Mouse (Mus musculus) right cerebral cortex, postnatal 10 days (tissue): ENCODE results near the gene Cmip.
A peak's percentile ranks its signal among the peaks of the same experiment; 100 is the strongest.

Source experiments
- DNase-seq, 2 experiments: peaks; one replicate each; pipeline ENCODE4 v3.0.0; 2021; ENCODE audit warnings: low spot score in 2 of 2

Gene Cmip

DNA sequence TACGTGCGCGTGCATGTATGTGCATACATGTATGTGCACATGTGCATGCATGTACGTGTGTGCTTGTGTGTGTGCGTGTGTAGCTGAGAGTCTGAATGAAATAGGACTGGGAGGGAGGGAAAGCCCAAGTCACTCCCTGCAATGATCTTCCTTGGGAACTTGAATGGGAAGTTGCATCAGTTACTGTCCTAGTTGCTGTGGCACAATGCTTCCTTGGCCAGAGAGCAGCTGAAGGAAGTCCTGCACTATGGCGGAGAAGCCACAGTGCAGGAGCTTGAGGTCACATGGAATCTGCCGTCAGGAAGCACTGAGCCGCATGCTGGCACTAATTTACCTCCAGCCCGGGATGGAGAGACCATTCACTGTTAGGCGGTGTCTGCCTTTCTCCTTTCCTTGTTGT lies 37.9 kb downstream of the Cmip start:
- DNase-seq: no peak

DNA sequence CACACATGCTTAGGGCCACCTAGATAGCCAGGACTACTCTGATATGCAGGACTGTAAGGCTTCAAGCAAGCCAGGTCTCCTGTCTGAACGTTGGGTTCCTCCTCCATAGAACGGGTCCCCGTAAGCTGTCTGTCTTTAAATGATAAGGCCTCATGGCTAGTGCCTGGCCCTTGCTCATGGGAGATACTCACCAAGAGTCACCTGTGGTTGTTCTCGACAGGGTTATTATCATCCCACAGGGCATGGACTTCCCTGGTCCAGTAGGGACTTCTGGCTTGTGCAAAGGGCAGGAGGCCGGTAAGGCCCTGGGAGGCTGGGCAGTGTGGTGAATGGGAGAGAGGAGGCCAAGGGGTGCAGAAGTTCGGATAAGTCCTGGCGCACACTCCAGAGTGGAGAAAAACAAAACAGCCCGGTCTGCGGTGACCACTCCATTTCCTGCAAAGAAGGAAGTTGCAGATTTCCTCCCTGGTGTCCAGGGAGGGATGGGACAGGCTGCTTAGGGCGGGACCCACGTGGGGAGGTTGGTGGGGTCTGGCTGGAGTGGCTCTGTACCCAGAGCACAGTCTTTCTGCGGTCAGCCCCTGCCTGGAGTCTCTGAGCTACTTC lies 41.2 kb downstream of the Cmip start:
- no peak for DNase-seq

DNA sequence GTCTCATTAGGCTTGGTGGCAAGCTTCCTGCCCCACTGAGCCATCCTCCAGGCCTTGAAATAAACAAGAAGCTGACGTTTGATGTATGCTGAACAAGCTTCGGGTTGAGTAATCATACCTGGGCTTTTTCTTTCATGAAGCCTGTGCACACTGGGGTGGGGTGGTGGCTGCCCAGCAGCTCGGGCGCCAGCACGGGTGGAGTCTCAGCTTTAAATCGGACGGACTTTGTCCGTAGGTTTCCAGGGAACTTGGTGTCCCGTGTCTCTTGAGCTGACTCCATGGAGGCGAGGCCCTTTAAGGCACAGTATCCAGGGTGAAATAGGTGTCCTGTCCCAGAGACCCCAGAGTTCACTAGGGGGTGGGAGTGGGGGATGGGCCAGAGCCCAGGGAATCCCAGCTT lies 42.3 kb downstream of the Cmip start:
- DNase-seq: no peak

DNA sequence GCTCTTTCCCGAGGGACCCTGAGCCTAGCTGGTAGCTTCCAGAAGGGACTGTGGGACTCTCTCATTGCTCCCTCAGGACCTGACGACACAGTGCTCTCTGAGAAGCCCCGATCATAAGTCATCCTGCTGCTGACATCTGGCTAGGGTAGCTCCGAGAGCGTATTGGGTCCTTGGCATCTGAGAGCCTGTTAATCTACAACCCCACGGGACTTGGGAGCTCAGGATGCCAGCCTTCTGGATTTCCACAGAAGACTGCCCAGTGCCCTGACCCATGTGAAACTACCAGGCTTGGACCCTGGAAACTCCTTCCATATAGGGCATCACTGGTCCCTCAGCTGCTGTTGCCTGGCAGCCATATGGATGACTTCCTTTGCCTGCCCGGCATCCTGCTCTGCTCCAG lies 43.3 kb downstream of the Cmip start:
- no peak for DNase-seq

DNA sequence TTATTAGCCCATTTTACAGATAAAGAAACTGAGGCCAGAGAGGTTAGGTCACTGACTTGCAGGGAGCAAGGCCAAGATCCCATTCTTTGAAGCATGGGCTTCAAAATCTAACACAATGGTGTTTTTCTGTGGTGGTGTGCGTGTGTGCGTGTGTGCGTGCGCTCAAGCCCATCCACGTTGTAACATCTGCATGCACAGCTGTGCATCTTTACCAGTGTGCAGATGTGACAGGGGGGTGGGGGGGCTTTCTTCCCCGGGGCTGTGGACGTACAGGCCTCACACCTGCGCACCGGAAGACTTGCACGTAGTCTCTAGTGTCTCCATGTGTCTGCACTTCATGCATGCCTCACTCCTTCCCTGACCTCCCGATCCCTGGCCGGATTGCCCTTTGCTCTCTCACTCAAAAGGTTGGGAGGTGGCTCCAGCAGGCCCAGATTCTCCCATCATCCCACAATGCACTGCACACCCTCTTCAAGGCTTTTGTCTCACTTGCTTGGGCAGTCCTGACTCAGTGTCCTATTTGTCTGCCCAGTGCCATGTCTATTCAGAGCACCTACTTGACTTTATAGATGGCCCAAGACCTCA lies 44.7 kb downstream of the Cmip start:
- DNase-seq: no peak

DNA sequence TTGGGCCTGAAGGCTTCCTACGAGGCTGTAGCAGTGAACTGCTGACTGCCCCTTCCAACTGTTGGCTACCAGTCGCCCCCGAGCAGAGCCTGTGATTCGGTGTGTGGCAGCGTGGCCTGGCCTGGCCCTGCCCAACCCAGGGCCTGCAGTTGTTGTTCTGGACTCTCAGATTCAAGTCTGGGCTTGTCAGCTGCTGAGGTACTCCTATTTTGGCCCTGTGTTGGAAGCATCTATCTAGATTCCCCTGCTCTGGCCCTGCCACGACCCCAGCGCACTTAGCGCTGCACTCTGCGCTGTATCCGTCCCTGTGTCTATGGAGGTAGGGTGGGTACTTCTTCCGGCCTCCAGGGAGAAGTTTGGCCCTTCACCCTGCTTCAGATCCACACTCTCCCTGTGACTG lies 45.2 kb downstream of the Cmip start:
- DNase-seq: no peak

DNA sequence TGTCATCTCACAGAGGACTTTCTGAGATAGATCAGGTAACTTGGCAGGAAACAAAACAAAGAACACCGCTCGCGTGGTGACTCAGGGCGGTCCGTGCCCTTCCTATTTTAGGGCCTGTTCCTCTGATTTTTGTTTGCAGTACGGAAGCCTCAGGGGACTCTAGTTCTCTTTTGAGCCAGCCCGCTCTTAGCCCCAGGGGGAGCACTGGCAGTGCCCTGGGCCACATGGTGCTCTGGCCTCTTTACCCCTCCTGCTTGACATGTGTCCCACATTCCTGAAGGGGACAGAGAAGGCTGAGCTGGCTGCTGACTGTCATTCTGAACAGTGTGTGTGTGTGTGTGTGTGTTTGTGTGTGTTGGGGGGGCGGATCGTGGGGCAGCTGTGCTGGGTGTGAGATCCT lies 46.8 kb downstream of the Cmip start:
- DNase-seq: no peak

DNA sequence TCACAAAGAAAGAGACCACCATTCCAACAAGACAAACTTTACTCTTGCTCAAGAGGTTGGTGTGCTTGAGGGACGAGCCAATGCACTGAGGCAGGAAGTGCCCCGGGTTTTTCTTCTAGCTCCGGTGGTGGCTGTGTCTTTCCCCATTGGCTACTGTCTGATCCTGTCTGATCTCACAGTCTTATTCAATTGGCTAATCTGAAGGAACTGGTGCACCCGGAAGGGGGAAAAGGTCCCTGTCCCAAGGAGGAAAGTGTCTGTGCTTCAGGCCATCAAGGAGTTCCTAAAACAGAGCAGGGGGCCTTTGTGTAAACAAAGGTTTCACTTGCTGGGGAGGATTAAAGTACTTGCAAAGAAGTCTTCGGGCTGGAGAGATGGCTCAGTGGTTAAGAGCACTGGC lies 48.5 kb downstream of the Cmip start:
- no peak for DNase-seq

DNA sequence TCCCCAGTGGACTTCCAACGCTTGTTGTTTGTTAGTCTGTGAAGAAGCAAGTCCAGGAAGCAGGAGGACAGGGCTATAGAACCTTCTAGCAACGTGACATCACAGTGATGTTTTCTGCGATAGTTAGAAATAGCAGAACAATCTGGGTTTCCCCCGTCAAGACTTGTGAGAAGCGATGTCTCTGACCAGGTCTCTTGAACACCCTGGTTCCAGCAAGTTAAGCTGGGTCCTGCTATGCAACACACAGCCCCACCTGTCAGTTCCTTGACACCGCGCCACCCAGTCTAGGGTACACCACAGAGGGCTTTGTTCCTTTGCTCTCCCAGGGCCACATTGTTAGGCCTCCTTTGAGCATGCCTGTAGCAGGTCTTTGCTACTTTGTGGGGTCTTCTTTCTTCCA lies 49.9 kb downstream of the Cmip start:
- DNase-seq: no peak

DNA sequence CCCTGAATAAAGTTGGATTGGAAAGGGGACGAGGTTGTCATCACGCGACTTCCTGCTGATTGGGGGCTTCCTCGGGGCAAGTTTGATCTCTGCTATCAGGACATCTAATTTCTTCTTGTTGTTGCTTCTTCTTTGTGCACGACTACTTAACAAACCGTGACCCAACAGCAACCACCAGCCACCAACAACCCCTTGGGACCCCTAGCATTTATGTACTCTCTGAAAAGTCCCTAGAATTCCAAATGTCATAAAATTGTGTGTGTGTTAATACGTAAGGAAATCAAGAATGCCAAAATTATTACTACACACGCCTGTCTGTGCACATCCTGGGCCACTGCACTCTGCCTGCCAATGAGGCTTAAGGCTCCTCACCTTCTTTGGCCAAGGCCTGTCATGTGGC lies 50.4 kb downstream of the Cmip start:
- no peak for DNase-seq

DNA sequence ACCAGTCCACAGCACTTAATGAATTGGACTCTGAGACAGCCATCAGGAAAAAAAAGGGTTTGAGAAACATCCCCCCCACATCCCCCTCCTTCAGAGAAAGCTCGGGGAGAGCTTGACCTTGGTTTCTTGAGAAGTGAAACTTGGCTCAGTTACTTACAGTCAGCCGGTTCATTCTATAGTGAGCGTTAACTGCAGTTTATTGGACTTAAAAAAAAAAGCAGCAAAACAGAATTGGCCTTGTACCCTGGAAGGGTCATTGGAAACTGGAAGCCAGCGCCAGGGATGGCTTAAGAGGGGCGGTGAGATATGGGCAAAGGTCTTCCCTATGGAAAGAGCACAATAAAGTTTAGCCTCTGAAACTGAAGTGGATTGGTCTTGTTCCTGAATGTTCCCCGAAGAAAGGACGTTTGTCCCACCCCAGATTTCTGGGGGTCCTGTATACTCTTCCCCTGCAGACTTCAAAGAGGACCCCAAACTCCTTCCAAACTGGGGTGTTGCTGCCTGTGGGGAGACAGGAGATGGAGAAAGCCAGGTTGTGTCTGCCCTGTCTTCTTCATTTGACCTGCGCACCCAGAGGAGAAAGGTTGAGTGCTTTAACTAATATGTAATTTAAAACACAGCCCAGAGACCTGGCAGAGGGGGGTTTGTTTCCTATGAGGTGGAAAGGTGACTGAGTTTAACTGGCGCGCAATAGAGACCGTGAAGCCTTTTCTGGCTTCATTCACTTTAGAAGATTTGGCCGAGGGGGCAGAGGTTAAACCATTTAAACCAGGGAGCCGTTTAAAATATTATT lies 51.6 kb downstream of the Cmip start:
- DNase-seq: no peak

DNA sequence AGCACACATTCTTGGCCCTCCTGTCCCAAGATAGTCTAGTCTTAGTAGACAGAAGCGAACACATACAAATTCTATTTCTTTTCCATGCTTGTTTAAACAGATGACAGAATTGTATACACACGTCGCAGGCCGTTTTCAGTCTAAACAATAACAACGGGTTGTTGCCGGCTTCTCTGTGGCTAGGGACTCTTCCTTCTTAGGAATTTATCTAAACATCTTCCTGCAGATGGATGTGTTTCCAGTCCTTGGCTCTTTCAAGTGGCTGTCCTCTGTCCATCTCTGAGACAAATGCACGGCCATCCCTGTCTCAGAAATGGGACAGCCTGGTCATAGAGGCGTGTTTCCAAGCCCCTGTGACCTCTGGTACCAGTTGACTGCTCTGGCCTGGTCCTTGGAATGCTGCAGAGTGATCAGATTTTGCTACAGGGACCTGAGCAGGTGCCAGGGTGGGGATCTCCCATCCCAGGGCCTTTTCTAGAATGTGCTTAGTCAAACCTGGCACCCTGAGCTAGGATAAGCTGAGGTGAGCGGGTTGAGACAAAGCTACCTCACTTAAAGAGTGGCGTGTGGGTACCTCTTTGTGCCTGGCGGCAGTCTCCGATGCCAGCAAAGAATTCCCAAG lies 52.9 kb downstream of the Cmip start:
- no peak for DNase-seq

DNA sequence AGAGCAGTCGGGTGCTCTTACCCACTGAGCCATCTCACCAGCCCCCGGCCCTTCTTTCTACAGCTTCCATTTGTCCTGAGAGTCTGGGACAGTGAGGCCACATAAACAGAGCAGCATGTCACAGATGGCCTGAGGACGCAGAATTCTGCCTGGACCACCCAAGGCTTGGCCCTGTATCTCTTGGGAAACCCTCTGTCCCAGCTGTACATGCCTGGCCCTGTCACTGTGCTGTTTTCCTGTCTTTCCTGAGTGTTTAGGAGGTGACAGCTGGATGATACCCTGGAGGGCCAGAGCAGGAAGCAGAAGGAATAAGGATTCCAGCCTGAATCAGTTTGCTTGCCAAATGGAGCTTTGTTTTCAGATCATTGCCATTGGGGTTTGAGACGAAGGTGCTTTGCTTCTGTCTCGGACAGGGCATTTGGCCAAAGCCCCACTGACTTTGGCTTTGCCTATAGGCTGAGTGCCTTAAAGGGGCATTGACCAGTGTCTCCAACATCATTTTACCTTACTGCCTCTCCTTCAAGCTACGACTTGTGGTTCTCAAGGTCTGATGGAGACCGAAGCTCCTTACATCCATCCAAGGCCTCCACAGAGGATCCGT lies 54.2 kb downstream of the Cmip start:
- no peak for DNase-seq

DNA sequence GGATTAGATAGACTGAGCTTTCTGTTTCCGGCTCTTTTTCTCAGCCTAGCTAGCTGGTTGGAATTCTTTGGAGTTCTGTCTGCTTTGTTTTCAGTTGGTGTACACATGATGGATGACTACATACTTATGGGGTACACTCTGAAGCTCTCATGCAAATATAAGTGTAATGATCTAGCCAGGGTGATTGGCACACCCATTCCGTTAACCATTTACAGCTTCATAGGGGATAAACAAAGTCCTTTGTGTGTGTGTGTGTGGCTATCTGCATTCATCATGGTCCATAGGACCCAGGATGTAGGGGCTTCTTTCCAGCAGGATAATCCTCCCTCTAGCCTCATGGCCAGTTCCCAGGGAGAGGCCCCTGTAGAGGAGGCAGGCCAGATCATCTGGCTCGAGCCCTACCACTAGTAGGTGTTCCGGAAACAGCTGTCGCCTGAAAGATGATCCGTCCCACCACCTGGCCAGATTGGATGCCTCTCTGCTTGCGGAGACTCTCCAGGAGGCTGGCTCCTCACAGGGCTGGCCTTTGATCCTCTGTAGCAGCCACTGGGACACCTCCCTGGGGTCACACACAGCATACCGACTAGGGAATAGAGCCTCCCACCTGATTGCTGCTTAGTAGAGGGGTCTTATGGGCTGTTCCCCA lies 57.6 kb downstream of the Cmip start:
- DNase-seq: no peak

DNA sequence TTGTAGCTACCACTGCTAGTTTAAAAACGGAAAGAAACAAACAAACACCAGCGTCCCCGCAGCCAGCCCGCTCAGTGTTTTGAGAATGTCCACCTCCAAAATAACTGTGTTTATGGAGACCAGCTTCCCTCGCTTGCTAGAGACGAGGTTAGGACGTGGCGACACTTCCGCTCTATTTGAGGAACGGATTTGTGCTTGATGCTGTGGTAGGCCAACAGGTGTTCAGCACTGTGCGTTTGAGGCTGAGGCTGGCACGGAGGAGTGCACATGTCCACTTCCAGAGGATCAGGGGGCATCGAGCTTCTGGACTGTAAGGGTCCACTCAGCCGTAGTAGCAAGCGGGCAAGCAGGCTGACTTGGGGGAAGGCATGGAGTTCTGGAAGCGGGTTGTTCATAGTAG lies 58.9 kb downstream of the Cmip start:
- DNase-seq: no peak

DNA sequence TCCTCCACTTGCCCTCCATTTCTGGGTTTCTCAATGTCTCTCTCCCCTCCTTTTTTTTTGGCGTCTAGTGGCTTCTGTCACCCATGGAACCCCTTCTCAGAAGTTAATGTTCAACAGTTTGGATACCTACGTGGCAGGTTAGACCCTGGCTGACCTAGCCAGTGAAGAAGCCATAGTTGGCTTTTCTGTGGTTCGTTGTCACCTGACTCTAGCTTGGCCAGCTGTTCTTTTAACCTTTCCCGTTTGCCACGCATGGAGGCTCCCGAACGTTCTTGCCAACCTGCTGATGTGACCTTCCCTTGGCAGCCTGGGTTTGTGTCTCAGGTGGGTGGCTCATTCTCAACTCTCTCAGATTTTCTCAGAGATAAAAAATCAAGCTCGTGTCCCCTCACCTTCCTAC lies 60.6 kb downstream of the Cmip start:
- no peak for DNase-seq

DNA sequence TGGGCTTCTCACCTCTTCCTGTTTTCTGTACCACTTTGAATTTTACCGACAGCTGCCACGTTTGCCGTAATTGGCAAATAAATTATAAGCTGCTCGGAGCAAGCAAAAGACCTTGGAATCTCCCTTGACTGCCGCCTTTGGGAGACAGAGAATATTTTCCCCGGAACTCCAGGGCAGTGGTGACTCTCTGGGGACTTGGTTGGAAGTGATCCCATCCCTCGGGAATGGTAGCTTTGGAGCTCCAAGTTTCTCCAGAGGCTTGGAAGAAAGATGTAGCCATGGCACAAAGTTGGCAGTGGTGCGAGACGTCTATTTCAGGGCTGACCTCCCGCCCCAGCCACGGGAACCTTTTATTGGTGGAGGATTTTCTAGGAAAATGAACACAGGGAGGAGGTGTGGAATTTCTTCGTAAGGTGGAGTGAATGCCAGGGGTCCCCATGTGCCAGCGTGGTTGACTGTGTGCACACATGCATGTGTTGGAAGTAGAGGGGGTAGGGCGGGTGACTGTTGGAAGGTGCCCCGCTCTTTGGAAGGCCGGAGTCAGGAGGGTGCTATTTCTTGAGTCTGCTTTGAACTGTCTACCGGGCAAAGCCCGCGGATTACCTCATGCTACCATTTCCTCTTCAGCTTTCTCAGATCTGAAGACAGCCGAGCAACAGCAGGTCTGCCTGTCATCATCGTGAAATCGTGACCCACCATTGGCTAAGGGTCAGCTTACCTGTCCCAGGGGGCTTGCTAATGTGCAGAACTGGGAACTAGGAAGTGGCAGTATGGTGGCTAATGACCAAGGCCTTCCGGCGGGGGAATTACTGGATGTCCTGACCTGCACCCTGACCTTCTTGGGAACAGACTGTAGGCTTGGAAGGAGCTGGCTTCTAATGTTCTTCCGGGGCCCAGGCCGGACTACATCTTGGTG lies 62.3 kb downstream of the Cmip start:
- DNase-seq: no peak

DNA sequence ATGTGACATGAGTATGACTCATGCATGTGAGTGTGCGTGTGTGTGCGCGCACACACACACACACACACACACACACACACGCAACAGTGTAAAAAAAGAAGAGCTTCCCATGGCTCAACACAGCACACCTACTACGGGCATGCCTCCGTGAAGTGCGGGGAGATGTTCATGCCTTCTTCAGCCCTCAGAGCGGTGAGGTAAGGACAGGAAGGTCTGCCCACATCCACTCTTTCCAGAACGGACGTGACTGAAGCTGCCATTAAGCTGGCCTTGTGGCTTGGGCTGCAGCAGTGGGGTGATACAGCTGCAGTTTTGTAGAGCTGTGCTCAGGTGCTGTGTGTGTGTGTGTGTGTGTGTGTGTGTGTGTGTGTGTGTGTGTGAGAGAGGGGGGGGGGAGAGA lies 63.8 kb downstream of the Cmip start:
- no peak for DNase-seq

DNA sequence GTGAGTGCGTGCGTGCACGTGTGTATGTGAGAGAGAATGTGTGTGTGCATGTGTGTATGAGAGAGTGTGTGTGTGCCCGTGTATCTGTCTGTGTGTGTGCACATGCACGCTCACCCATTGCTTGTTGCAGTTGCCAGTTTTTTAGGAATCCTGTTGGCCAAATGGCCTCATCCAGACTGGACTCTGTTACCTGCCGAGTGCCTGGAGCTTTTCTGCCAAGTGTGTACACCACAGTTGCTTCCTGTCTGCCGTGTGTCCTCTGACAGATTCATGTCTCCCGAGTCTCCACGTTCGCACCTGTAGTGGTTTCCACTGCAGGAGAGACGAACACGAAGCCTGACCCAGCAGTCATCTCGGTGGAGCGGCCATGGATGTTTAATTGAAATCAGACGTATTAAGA lies 64.4 kb downstream of the Cmip start:
- no peak for DNase-seq

DNA sequence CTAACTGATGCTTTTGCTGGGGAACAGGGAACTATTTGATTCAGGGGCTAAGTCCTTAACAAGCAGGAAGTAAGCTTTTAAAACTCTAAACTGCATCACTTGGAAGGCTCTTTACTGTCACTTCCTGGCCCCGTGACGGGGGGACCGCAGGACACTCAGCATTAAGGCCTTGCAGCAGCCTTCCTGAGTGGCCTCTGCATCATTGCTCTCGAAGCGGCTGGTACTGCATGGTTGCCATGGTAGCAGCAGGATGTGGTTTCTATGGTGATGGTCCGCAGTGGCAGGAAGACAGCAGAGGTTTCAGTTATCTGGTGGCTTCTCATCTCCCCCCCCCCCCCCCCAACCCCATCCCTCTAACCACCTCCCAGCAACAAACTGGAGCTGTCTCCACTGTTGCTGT lies 65.2 kb downstream of the Cmip start:
- peak; percentile 85 to 93 for DNase-seq

DNA sequence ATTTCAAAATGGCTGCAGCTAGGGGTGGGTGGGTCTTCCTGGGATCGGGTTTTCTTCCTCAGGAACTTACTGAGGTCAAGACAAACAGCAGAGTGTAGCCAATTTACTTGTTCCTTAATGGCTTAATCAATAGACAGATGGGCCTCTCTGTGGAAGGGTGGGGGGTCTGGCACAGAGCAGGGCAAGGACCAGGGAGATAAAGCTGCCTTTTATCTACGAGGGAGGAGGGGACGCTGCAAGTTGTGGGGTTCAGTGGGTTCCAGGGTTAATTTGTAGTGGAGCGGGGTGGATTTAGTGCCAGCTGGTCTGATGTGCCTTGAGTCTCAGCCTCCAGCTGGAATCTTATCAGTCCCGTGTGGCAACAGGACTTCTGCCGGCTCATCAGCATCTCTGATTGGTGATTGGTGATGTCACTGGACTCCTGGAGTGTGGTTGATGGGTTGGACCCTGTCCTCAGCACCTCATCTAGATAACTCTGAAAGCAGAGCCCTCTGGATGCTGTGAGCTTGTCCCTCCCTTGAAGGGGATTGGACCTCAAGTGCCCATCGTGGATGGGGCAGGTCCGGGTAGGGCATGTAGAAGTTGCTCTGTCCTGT lies 65.9 kb downstream of the Cmip start:
- DNase-seq: no peak
